Mouse (Mus musculus): ENCODE data around the gene Ubtf. TPM values are rescaled to one million over a fixed set of nuclear protein-coding genes. Genes with fewer than 3 reads are reported as not detected.
A peak's percentile ranks its signal among the peaks of the same experiment; 100 is the strongest.
"Not testable (repeated sequence)": the region's sequence is repeated elsewhere in the genome, so short reads cannot be mapped to it uniquely, and the experiment has no call there.

Ubtf gene
- polyA plus RNA-seq, 1 experiment, result 94.6 TPM

- TF ChIP-seq POLR2A (IDR thresholded peaks at IDR 0.05; ENCODE audit: borderline replicate concordance, insufficient read depth, low read length), result no peak
- TF ChIP-seq CTCF (IDR thresholded peaks at IDR 0.05; ENCODE audit: borderline replicate concordance, insufficient read depth, low read depth, low read length), result no peak
Measured at GRCm38 (mm10) chr11:102288913-102289312, 30.6 kb downstream of the Ubtf start.

GRCm38 (mm10) chr11:102288027-102288804 lies 31.3 kb downstream of the Ubtf start:
- Histone ChIP-seq H3K27ac (ENCODE audit: insufficient read depth, low read length) (no peak overlapping the region), H3K27me3 (ENCODE audit: control insufficient read depth, insufficient read depth, low read length) (no peaks in the 10 kb centered on the region), H3K4me3 (replicated peaks; ENCODE audit: insufficient read depth, low read depth, low read length) (no peak overlapping the region), H3K4me1 (ENCODE audit: control insufficient read depth, insufficient read depth, low read length) (no peaks in the 10 kb centered on the region)
- 78% methylated on average over 8 of the region's 8 CpGs for WGBS
- TF ChIP-seq POLR2A (IDR thresholded peaks at IDR 0.05; ENCODE audit: borderline replicate concordance, insufficient read depth, low read length), result no peak
- TF ChIP-seq CTCF (IDR thresholded peaks at IDR 0.05; ENCODE audit: borderline replicate concordance, insufficient read depth, low read depth, low read length), result no peak
- no peak for DNase-seq

More at GRCm38 (mm10) chr11:102288913-102289312, 30.6 kb downstream of the Ubtf start:
- WGBS, result 60% methylated on average over 2 of the region's 2 CpGs
- Histone ChIP-seq H3K27ac (ENCODE audit: insufficient read depth, low read length) (no peak overlapping the region), H3K4me1 (ENCODE audit: control insufficient read depth, insufficient read depth, low read length) (no peaks in the 10 kb centered on the region), H3K4me3 (replicated peaks; ENCODE audit: insufficient read depth, low read depth, low read length) (no peak overlapping the region), H3K27me3 (ENCODE audit: control insufficient read depth, insufficient read depth, low read length) (no peaks in the 10 kb centered on the region)
- DNase-seq, result no peak

DNA sequence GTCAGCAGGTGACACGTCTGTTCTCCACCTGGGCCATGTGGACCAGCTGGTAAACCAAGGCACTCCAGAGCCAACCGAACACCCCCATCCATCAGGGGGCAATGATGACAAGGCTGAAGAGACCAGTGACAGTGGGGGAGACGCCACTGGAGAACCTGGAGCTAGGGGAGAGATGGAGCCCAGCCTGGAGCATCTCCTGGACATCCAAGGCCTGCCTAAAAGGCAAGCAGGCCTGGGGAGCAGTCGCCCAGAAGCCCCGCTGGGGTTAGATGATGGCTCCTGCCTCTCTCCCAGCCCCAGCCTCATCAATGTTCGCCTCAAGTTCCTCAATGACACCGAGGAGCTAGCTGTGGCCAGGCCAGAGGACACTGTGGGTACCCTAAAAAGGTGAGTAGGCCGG lies 32.1 kb downstream of the Ubtf start:
- 85% methylated on average over 8 of the region's 8 CpGs for WGBS
- no peak for DNase-seq
- H3K27ac ChIP-seq (ENCODE audit: insufficient read depth, low read length), result no peak overlapping the region
- H3K4me1 ChIP-seq (ENCODE audit: control insufficient read depth, insufficient read depth, low read length), result no peaks in the 10 kb centered on the region
- TF ChIP-seq CTCF (IDR thresholded peaks at IDR 0.05; ENCODE audit: borderline replicate concordance, insufficient read depth, low read depth, low read length) (no peak), POLR2A (IDR thresholded peaks at IDR 0.05; ENCODE audit: borderline replicate concordance, insufficient read depth, low read length) (no peak)
- no peak overlapping the region for H3K4me3 ChIP-seq (replicated peaks; ENCODE audit: insufficient read depth, low read depth, low read length)
- H3K27me3 ChIP-seq (ENCODE audit: control insufficient read depth, insufficient read depth, low read length), result no peaks in the 10 kb centered on the region

GRCm38 (mm10) chr11:102285095-102285834 lies 34.3 kb downstream of the Ubtf start:
- Histone ChIP-seq H3K4me1 (ENCODE audit: control insufficient read depth, insufficient read depth, low read length) (no peaks in the 10 kb centered on the region), H3K27me3 (ENCODE audit: control insufficient read depth, insufficient read depth, low read length) (no peaks in the 10 kb centered on the region), H3K27ac (ENCODE audit: insufficient read depth, low read length) (peak overlapping the region; percentile 91), H3K4me3 (replicated peaks; ENCODE audit: insufficient read depth, low read depth, low read length) (peak overlapping the region; percentile 97)
- 4% methylated on average over 31 of the region's 31 CpGs for WGBS
- no peak for DNase-seq
- TF ChIP-seq POLR2A (IDR thresholded peaks at IDR 0.05; ENCODE audit: borderline replicate concordance, insufficient read depth, low read length), result no peak
- no peak for TF ChIP-seq CTCF (IDR thresholded peaks at IDR 0.05; ENCODE audit: borderline replicate concordance, insufficient read depth, low read depth, low read length)

GRCm38 (mm10) chr11:102284501-102285094 lies 34.9 kb downstream of the Ubtf start, which contains the start of gene Tmub2:
Tmub2 (plus strand) TSS chr11:102284931.
- Histone ChIP-seq H3K27ac (ENCODE audit: insufficient read depth, low read length) (peak within 1 kb of the TSS; percentile 91), H3K27me3 (ENCODE audit: control insufficient read depth, insufficient read depth, low read length) (no peaks in the 10 kb centered on the region), H3K4me3 (replicated peaks; ENCODE audit: insufficient read depth, low read depth, low read length) (peak within 1 kb of the TSS; percentile 97), H3K4me1 (ENCODE audit: control insufficient read depth, insufficient read depth, low read length) (no peaks in the 10 kb centered on the region)
- WGBS, result under 1% methylated on average over 32 of the region's 32 CpGs
- TF ChIP-seq POLR2A (IDR thresholded peaks at IDR 0.05; ENCODE audit: borderline replicate concordance, insufficient read depth, low read length) (no peak), CTCF (IDR thresholded peaks at IDR 0.05; ENCODE audit: borderline replicate concordance, insufficient read depth, low read depth, low read length) (no peak)
- DNase-seq, result peak; percentile 96

GRCm38 (mm10) chr11:102283922-102284321 lies 35.6 kb downstream of the Ubtf start:
- 84% methylated on average over 6 of the region's 6 CpGs for WGBS
- Histone ChIP-seq H3K27me3 (ENCODE audit: control insufficient read depth, insufficient read depth, low read length) (no peaks in the 10 kb centered on the region), H3K4me3 (replicated peaks; ENCODE audit: insufficient read depth, low read depth, low read length) (peak overlapping the region; percentile 97), H3K4me1 (ENCODE audit: control insufficient read depth, insufficient read depth, low read length) (no peaks in the 10 kb centered on the region), H3K27ac (ENCODE audit: insufficient read depth, low read length) (no peak overlapping the region)
- no peak for DNase-seq
- TF ChIP-seq CTCF (IDR thresholded peaks at IDR 0.05; ENCODE audit: borderline replicate concordance, insufficient read depth, low read depth, low read length), result no peak

GRCm38 (mm10) chr11:102280267-102280666 lies 39.3 kb downstream of the Ubtf start:
- WGBS, result 66% methylated on average over 6 of the region's 6 CpGs
- DNase-seq; H3K4me1 ChIP-seq (ENCODE audit: control insufficient read depth, insufficient read depth, low read length): not testable (repeated sequence)

More at GRCm38 (mm10) chr11:102280267-102280666, 39.3 kb downstream of the Ubtf start:
- H3K27me3 ChIP-seq (ENCODE audit: control insufficient read depth, insufficient read depth, low read length); H3K4me3 ChIP-seq (replicated peaks; ENCODE audit: insufficient read depth, low read depth, low read length); H3K27ac ChIP-seq (ENCODE audit: insufficient read depth, low read length): not testable (repeated sequence)
